Mouse (Mus musculus): Measurements from ENCODE around the gene Foxn3. TPM values are rescaled to one million over a fixed set of nuclear protein-coding genes. Genes with fewer than 3 reads are reported as not detected.

The Foxn3 gene
- polyA plus RNA-seq, 1 experiment from 2014 or later: 90.0 TPM

DNA sequence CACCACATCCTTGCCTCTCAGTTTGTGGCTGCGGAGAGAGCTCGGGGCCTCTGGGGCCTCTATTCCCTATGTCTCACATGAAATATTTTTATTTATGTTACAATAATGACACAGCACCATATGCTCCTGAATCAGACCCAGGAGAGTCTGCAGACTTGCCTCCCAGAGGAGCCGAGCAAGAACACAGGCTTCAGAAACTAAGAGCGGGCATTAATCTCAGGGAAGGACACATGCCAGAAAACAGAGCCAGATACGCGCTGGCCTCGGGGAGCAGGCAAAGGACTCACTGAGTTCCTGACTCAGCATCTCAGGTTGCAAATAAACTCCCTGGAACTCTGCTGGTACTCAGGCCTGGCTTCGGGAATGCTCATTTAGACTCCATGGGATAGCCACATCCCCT is 403.3 kb downstream of the Foxn3 start:
- H3K36me3 ChIP-seq: no peaks in the 10 kb centered on the region
- no peak overlapping the region for H3K9ac ChIP-seq (replicated peaks)
- 91% methylated on average over 8 of the region's 8 CpGs for WGBS
- H3K4me3 ChIP-seq: no peak overlapping the region
- no peak for ATAC-seq (ENCODE audit: low FRiP score, low read depth)
- H3K4me1 ChIP-seq: peaks cover 23% of the 10 kb centered on the region
- no peak overlapping the region for H3K4me2 ChIP-seq (replicated peaks)
- no peak overlapping the region for H3K27ac ChIP-seq (replicated peaks)
- H3K9me3 ChIP-seq: peaks cover 12% of the 10 kb centered on the region
- no peaks in the 10 kb centered on the region for H3K27me3 ChIP-seq

DNA sequence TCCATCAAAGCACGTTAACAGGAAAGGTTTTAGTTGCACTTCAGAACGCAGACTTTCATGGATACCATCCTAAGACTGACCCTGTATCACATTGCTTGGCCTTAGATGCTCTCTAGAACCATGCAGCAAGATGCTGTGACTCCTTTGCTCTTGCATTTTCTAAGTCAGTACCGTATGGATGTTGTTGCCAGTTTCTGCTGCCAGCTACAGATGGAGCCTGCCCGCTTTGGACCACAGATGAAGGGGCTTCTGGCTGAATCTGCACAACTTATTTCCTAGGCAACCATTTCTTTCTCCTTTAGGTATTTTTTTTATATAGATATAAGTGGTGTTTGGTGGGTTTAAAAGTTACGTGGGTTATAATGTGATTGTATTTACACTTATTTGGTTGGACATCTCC is 407.5 kb downstream of the Foxn3 start:
- WGBS: 89% methylated on average over 5 of the region's 5 CpGs
- H3K27me3 ChIP-seq: no peaks in the 10 kb centered on the region
- ATAC-seq (ENCODE audit: low FRiP score, low read depth): no peak
- no peak overlapping the region for H3K27ac ChIP-seq (replicated peaks)
- H3K9me3 ChIP-seq: peaks cover 8% of the 10 kb centered on the region; the same call in 1 of the 2 replicates
- no peaks in the 10 kb centered on the region for H3K36me3 ChIP-seq
- H3K4me2 ChIP-seq (replicated peaks): no peak overlapping the region
- H3K9ac ChIP-seq (replicated peaks): no peak overlapping the region
- no peak overlapping the region for H3K4me3 ChIP-seq
- H3K4me1 ChIP-seq: peaks cover 7% of the 10 kb centered on the region

DNA sequence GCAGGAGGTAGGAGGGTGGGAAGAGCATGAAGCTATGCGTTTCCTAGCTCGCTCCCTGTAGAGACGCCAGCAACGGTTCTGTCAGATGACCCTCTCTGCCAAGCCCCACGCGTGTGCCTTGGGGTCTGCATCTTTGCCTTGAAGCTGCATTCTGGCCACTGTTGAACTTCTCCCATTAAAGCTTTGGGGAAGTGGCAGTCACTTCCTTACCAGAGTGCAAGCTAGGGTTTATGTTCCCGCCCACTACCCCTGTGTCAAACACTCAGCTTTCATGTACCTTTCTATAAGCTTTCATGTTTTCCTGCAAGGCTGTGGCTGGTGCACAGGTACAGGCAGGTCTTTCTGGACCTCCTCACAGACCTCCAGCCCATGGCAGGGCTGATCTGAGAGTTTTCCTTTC is 409.2 kb downstream of the Foxn3 start:
- ATAC-seq (ENCODE audit: low FRiP score, low read depth): no peak
- Histone ChIP-seq H3K27me3 (no peaks in the 10 kb centered on the region), H3K4me3 (no peak overlapping the region), H3K9me3 (peaks cover 8% of the 10 kb centered on the region; the same call in 1 of the 2 replicates), H3K27ac (replicated peaks) (no peak overlapping the region), H3K4me2 (replicated peaks) (no peak overlapping the region), H3K9ac (replicated peaks) (no peak overlapping the region), H3K4me1 (peaks cover 7% of the 10 kb centered on the region), H3K36me3 (no peaks in the 10 kb centered on the region)
- 84% methylated on average over 7 of the region's 7 CpGs for WGBS

DNA sequence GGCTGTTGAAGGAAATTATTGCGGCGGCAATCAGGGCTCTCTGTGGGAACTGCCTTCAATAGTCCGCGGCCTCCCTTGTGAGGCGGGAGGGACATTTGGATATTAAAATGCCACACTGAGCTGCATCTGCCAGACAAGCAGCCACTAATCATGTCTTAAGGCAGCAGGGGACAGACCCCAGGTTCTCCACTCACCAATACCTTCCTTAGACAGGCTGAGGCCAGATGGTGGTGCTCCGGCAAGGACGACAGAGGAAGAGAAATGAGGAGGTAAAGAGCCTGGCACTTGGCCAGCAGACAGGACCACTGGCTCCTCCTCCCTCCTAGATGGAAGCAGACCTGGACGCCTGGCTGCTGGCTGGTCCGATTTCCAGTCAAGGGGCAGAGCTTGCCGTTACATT is 409.7 kb downstream of the Foxn3 start:
- Histone ChIP-seq H3K4me2 (replicated peaks) (no peak overlapping the region), H3K9me3 (peaks cover 6% of the 10 kb centered on the region; the same call in 1 of the 2 replicates), H3K36me3 (no peaks in the 10 kb centered on the region), H3K4me1 (peaks cover 7% of the 10 kb centered on the region), H3K27me3 (no peaks in the 10 kb centered on the region), H3K9ac (replicated peaks) (no peak overlapping the region), H3K4me3 (no peak overlapping the region), H3K27ac (replicated peaks) (0 out of 2 replicates have a peak overlapping the region, but pooled peaks have one; percentile 8)
- 62% methylated on average over 10 of the region's 10 CpGs for WGBS
- ATAC-seq (ENCODE audit: low FRiP score, low read depth): no peak

DNA sequence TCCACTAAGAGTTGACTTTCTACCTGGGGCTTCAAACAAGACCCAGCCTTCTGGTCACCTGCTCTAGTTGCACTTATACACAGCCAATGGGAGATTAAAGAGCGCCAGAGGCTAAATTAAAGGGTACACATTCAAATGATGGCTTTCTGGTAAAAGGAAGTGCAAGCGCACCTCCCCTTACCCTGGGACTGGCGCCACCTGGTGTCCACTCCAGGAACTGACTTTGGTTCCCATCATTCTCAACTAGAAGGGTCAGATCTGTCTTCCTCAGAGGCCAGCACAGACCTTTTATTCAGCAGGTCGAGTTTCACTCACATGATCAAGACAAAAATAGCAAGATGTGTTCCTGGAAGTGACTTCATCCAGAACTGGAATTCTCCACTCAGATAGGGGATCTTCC is 413.3 kb downstream of the Foxn3 start:
- Histone ChIP-seq H3K36me3 (no peaks in the 10 kb centered on the region), H3K4me3 (no peak overlapping the region), H3K9me3 (no peaks in the 10 kb centered on the region), H3K27me3 (no peaks in the 10 kb centered on the region), H3K4me1 (peaks cover 7% of the 10 kb centered on the region), H3K4me2 (replicated peaks) (no peak overlapping the region), H3K27ac (replicated peaks) (no peak overlapping the region), H3K9ac (replicated peaks) (no peak overlapping the region)
- 52% methylated on average over 4 of the region's 4 CpGs for WGBS
- ATAC-seq (ENCODE audit: low FRiP score, low read depth): no peak

DNA sequence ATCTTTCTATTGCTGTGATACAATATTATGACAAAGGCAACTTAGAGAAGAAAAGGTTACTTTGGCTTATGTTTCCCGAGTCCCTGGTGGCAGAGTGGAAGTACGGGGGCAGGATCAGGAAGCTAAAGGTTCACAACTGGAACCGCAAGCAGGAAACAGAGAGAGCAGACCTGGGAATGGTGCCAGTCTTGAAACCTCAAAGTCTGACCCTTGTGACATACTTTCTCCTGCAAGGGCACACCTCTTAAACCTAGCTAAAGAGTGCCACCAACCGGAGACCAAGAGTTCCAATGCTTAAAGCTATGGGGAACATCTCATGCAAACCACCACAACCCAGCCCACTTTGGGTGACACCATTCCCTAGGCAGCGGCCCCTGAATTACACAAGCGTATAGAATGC is 414.2 kb downstream of the Foxn3 start:
- Histone ChIP-seq H3K9me3 (no peaks in the 10 kb centered on the region), H3K27ac (replicated peaks) (no peak overlapping the region), H3K4me2 (replicated peaks) (no peak overlapping the region), H3K4me3 (no peak overlapping the region), H3K9ac (replicated peaks) (no peak overlapping the region), H3K4me1 (peaks cover 7% of the 10 kb centered on the region), H3K36me3 (no peaks in the 10 kb centered on the region), H3K27me3 (no peaks in the 10 kb centered on the region)
- ATAC-seq (ENCODE audit: low FRiP score, low read depth): no peak
- WGBS: 93% methylated on average over 6 of the region's 6 CpGs

All from midbrain, embryonic 12.5 days (tissue).